Mouse (Mus musculus) pancreas, adult 10 weeks (tissue): ENCODE results near the gene Reg3d. TPM values are rescaled to one million over a fixed set of nuclear protein-coding genes. Genes with fewer than 3 reads are reported as not detected.

Experiments
- polyA plus RNA-seq: library from polyadenylated mRNA; stranded (reverse); fragments of 350-450 nt; fragmentation: Illumina TruSeq; extraction: RNeasy Lipid Tissue Mini Kit (QIAGEN cat#74804); gene quantifications from one replicate; pipeline ENCODE4 v1.2.3, GENCODE M21; 2015; ENCODE audit warnings: low read depth, low replicate concordance; ENCODE audit not compliant: insufficient read depth

The Reg3d gene
- polyA plus RNA-seq = 127 TPM

GRCm38 (mm10) chr6:78378765-78379164 lies at the start of gene Reg3d:
Gene Reg3d (minus strand): TSS chr6:78378865.

GRCm38 (mm10) chr6:78422411-78422810 lies 43.7 kb upstream of the Reg3d start, which contains the start of gene Reg1:
Gene Reg1 (plus strand): TSS chr6:78422711.

GRCm38 (mm10) chr6:78395323-78395722 lies 16.7 kb upstream of the Reg3d start, which contains the start of gene Reg2:
Gene Reg2 (plus strand): TSS chr6:78395623.

GRCm38 (mm10) chr6:78380409-78380808 lies 1.7 kb upstream of the Reg3d start, which contains the start of gene Reg3a:
Gene Reg3a (plus strand): TSS chr6:78380709.

GRCm38 (mm10) chr6:78370357-78370756 lies 8.3 kb downstream of the Reg3d start, which contains the start of gene Reg3b:
Gene Reg3b (plus strand): TSS chr6:78370657.

Other genes with a start within 250 kb of the Reg3d start
- gene Reg3b, start 8.2 kb downstream of the Reg3d start, polyA plus RNA-seq = 7.4 TPM
- gene Reg3a, start 1.8 kb upstream of the Reg3d start, polyA plus RNA-seq = not detected
- gene Reg2, start 16.8 kb upstream of the Reg3d start, polyA plus RNA-seq = 35.0 TPM
- gene Reg1, start 43.8 kb upstream of the Reg3d start, polyA plus RNA-seq = 6,249 TPM
- 5.3 TPM for gene Reg3g, start 90.0 kb upstream of the Reg3d start, polyA plus RNA-seq